Mouse (Mus musculus) CD4-positive naive resting alpha-beta T cell, adult 57 days (primary cell): ENCODE data around the gene Otud7a. TPM values are rescaled to one million over a fixed set of nuclear protein-coding genes. Genes with fewer than 3 reads are reported as not detected.

Experiments used
- total RNA-seq: library from RNA; stranded (reverse); gene quantifications from one replicate; pipeline ENCODE4 v1.2.4, GENCODE M21; 2023

The Otud7a gene
- total RNA-seq: not detected

DNA sequence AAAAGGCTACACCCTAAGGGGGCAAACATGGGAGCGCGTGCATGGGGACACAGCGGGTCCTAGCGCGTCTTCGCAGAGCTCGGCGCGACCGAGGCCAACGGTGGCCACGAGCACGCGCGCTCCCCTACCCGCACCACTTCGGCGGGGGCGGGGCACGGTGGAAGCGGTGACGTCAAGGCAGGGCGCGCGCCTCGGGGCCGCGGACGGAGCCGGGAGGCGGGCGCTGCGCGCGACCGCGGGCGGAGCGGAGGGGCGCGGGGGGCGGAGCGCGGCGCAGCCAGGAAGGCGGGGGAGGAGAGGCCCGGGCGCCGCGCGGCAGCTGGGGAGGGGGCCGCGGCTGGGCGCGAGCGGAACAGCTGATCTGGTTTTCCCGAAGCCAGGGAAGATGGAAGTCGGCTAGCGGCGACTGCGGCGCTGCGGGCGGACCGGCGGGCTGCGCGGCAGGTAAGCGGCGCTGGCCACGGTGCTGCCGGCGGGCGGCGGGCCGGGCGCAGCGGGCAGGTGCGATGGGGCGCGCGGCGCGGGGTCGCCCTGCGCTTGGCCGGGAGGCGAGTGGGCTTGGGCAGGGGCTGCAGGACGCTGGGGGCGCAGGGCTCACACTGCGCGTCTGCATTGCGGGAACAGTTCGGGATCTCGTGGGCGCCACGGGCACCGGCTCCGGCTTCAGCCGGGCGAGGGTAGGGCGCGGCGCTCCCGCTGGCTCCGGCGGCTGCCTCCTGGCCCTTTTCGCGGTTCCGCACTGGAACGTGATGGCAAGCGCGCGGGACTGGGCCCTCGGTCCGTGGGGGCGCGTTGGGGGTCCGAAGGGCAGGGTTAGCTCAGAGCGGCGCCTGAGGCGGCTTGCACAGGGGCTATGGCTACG is at the start of gene Otud7a:
Otud7a (plus strand) TSS at position 268 of the 862 bp plus-strand sequence.

Other genes starting within 250 kb of the Otud7a start
- gene Chrna7, start 232.2 kb upstream of the Otud7a start, total RNA-seq: not detected